Mouse (Mus musculus) liver, embryonic 14.5 days (tissue): ENCODE results near the gene Ankrd44.

Experiments used
- CTCF ChIP-seq: IDR thresholded peaks from 2 replicates; pipeline ENCODE4 v1.5.1; 2016; ENCODE audit warnings: antibody characterized with exemption, low read depth, control low read depth
- EP300 ChIP-seq: IDR thresholded peaks from 2 replicates; pipeline ENCODE4 v1.6.1; 2016; ENCODE audit warnings: antibody characterized with exemption, low read depth

GRCm38 (mm10) chr1:54870634-54871033, 55.6 kb downstream of the Ankrd44 start:
- no peak for TF ChIP-seq CTCF
- no peak for TF ChIP-seq EP300
